Mouse (Mus musculus) cerebellum, adult 11-12 months (tissue): ENCODE measurements around the gene Zfp467.

Source experiments
- DNase-seq: peaks from one replicate; pipeline ENCODE4 v3.0.0; 2022

Zfp467 gene

GRCm38 (mm10) chr6:48445181-48446101 lies at the start of gene Zfp467:
TSS of gene Zfp467 (minus strand) at chr6:48445825.
- DNase-seq = peak; percentile 83

GRCm38 (mm10) chr6:48493136-48493730 lies 47.6 kb upstream of the Zfp467 start:
- DNase-seq = no peak

- DNase-seq = no peak
Observed at GRCm38 (mm10) chr6:48491361-48491760, 45.7 kb upstream of the Zfp467 start.

GRCm38 (mm10) chr6:48489741-48490140 lies 44.1 kb upstream of the Zfp467 start:
- peak; percentile 45 for DNase-seq

- DNase-seq = no peak
Observed at GRCm38 (mm10) chr6:48487747-48488725, 42.4 kb upstream of the Zfp467 start.

- no peak for DNase-seq
Observed at GRCm38 (mm10) chr6:48482501-48482900, 36.9 kb upstream of the Zfp467 start.

- no peak for DNase-seq
Observed at GRCm38 (mm10) chr6:48478446-48478845, 32.8 kb upstream of the Zfp467 start.

- no peak for DNase-seq
Observed at GRCm38 (mm10) chr6:48470739-48471138, 25.1 kb upstream of the Zfp467 start.

- peak; percentile 57 for DNase-seq
Observed at GRCm38 (mm10) chr6:48467490-48467889, 21.9 kb upstream of the Zfp467 start.

GRCm38 (mm10) chr6:48466715-48467114 lies 21.1 kb upstream of the Zfp467 start:
- DNase-seq = no peak

- no peak for DNase-seq
Observed at GRCm38 (mm10) chr6:48464966-48465679, 19.5 kb upstream of the Zfp467 start.

GRCm38 (mm10) chr6:48452771-48453170 lies 7.1 kb upstream of the Zfp467 start:
- DNase-seq = no peak

GRCm38 (mm10) chr6:48452151-48452550 lies 6.5 kb upstream of the Zfp467 start:
- no peak for DNase-seq

- DNase-seq = no peak
Observed at GRCm38 (mm10) chr6:48448527-48448926, 2.9 kb upstream of the Zfp467 start.

GRCm38 (mm10) chr6:48447929-48448328 lies 2.3 kb upstream of the Zfp467 start, which contains the start of gene Sspo:
TSS of gene Sspo (plus strand) at chr6:48448229.
- no peak for DNase-seq

GRCm38 (mm10) chr6:48446896-48447295 lies 1.3 kb upstream of the Zfp467 start:
- DNase-seq = peak; percentile 51

GRCm38 (mm10) chr6:48446256-48446655 lies 631 bp upstream of the Zfp467 start:
- no peak for DNase-seq

GRCm38 (mm10) chr6:48444310-48445180 lies 1.1 kb downstream of the Zfp467 start:
- DNase-seq = peak; percentile 82

GRCm38 (mm10) chr6:48443592-48444309 lies 1.9 kb downstream of the Zfp467 start:
- DNase-seq = peak; percentile 95

GRCm38 (mm10) chr6:48440306-48441014 lies 5.2 kb downstream of the Zfp467 start:
- DNase-seq = no peak
